In genomic region chr11:9136471-9136870, GRCm38 (mm10) we compare ENCODE assay signal across 8 mouse cellular contexts. TPM values are rescaled to one million over a fixed set of nuclear protein-coding genes. Genes with fewer than 3 reads are reported as not detected.
DNase-seq lines count a peak whose midpoint lies in the region; ATAC-seq and TF ChIP-seq lines count a peak whose summit lies in the region.

No protein-coding gene starts in this region.

- no peak overlapping the region for H3K9ac ChIP-seq in MEL (ENCODE audit: control insufficient read depth, low read depth, low read length, poor library complexity, severe bottlenecking)
- H3K9ac ChIP-seq in lung, postnatal 0 days (replicated peaks; ENCODE audit: low read depth) = no peak overlapping the region

- peaks cover 0 to 3% of the 10 kb centered on the region in 2 experiments; a peak in 2 of 4 replicates for H3K27me3 ChIP-seq in MEL (ENCODE audit: control insufficient read depth in 1 of 2, insufficient read depth in 2 of 2, low read length in 2 of 2)
- H3K27me3 ChIP-seq in forebrain, embryonic 10.5 days (ENCODE audit: poor library complexity, severe bottlenecking) = no peaks in the 10 kb centered on the region
- no peaks in the 10 kb centered on the region for H3K27me3 ChIP-seq in lung, postnatal 0 days (replicated peaks; ENCODE audit: insufficient read depth, low read length)

- TF ChIP-seq CTCF in MEL (IDR thresholded peaks at IDR 0.05 in 2 of 3, conservative IDR thresholded peaks at IDR 0.05 in 1 of 3; ENCODE audit: control insufficient read depth in 1 of 3, insufficient read depth in 1 of 3, low read depth in 2 of 3, low read length in 3 of 3, poor library complexity in 1 of 3, severe bottlenecking in 1 of 3) = peak; percentile 90 to 99 (median 98)
- peak; percentile 98 for TF ChIP-seq CTCF in layer of hippocampus, adult 2 months (conservative IDR thresholded peaks at IDR 0.05)
- peak; percentile 99 for TF ChIP-seq CTCF in lung, postnatal 0 days (IDR thresholded peaks at IDR 0.05)

- no peak; the same call in none of the 2 replicates for TF ChIP-seq RAD21 in MEL (IDR thresholded peaks at IDR 0.05; ENCODE audit: low read depth, low read length)

- no peaks in the 10 kb centered on the region for H3K36me3 ChIP-seq in MEL (ENCODE audit: control insufficient read depth in 1 of 2, insufficient read depth in 2 of 2, low read length in 2 of 2)
- no peaks in the 10 kb centered on the region for H3K36me3 ChIP-seq in forebrain, embryonic 10.5 days (replicated peaks)
- no peaks in the 10 kb centered on the region for H3K36me3 ChIP-seq in lung, postnatal 0 days (ENCODE audit: insufficient read depth, low read length)

- WGBS in forebrain, embryonic 10.5 days = 22% methylated on average over 5 of the region's 5 CpGs
- WGBS in lung, postnatal 0 days = 18% methylated on average over 5 of the region's 5 CpGs

- peak; percentile 65 to 90 for ATAC-seq in hematopoietic stem cell, adult 5-6 weeks (replicated peaks in 1 of 2; ENCODE audit: insufficient read depth in 1 of 2, low FRiP score in 2 of 2, low TSS enrichment in 1 of 2, low read depth in 1 of 2, poor library complexity in 2 of 2, severe bottlenecking in 2 of 2)
- ATAC-seq in lung, postnatal 0 days = peak; percentile 61

- DNase-seq in MEL (ENCODE audit: low read depth, low spot score) = peak; percentile 73
- DNase-seq in c-Kit-positive CD71-negative TER-119-negative erythroid progenitor cells, embryonic 14.5 days (ENCODE audit: low read depth) = peak; percentile 64
- peak; percentile 73 for DNase-seq in forebrain, embryonic 10.5 days (ENCODE audit: extremely low spot score, low spot score)
- DNase-seq in layer of hippocampus, adult 2 months (ENCODE audit: low spot score in 2 of 2) = peak; percentile 72 to 93
- DNase-seq in lung, postnatal 0 days (ENCODE audit: low spot score) = peak; percentile 76
- DNase-seq in retina, embryonic 14.5 days (ENCODE audit: low spot score) = peak; percentile 95
- DNase-seq in urinary bladder, postnatal 10 days (ENCODE audit: low spot score) = peak; percentile 34

- TF ChIP-seq POLR2A in MEL (IDR thresholded peaks at IDR 0.05; ENCODE audit: control insufficient read depth in 1 of 2, insufficient read depth in 1 of 2, low read depth in 1 of 2, low read length in 2 of 2, poor library complexity in 1 of 2) = no peak

- no peaks in the 10 kb centered on the region for H3K79me2 ChIP-seq in MEL (ENCODE audit: control insufficient read depth, insufficient read depth, low read length, poor library complexity)

- H3K4me1 ChIP-seq in MEL (ENCODE audit: control insufficient read depth in 1 of 2, insufficient read depth in 2 of 2, low read length in 2 of 2) = no peaks in the 10 kb centered on the region
- no peaks in the 10 kb centered on the region for H3K4me1 ChIP-seq in forebrain, embryonic 10.5 days
- H3K4me1 ChIP-seq in lung, postnatal 0 days (ENCODE audit: insufficient read depth, low read depth, low read length) = no peaks in the 10 kb centered on the region

- H3K9me3 ChIP-seq in MEL (replicated peaks; ENCODE audit: insufficient read depth, low read length) = no peaks in the 10 kb centered on the region
- no peaks in the 10 kb centered on the region for H3K9me3 ChIP-seq in forebrain, embryonic 10.5 days
- H3K9me3 ChIP-seq in lung, postnatal 0 days (ENCODE audit: low read length) = no peaks in the 10 kb centered on the region

- TF ChIP-seq EP300 in MEL (IDR thresholded peaks at IDR 0.05; ENCODE audit: low read depth in 1 of 2, low read length in 2 of 2) = no peak
- TF ChIP-seq EP300 in lung, postnatal 0 days (IDR thresholded peaks at IDR 0.05) = no peak

- H3K4me2 ChIP-seq in lung, postnatal 0 days (replicated peaks; ENCODE audit: low read depth, low read length) = no peak overlapping the region

- no peak overlapping the region for H3K4me3 ChIP-seq in MEL (ENCODE audit: control insufficient read depth in 1 of 2, insufficient read depth in 1 of 2, low read depth in 2 of 2, low read length in 2 of 2)
- H3K4me3 ChIP-seq in forebrain, embryonic 10.5 days = no peak overlapping the region
- H3K4me3 ChIP-seq in layer of hippocampus, adult 2 months = no peak overlapping the region
- no peak overlapping the region for H3K4me3 ChIP-seq in lung, postnatal 0 days (ENCODE audit: low read depth, low read length)

- H3K27ac ChIP-seq in MEL (ENCODE audit: control insufficient read depth, low read depth, low read length) = no peak overlapping the region
- H3K27ac ChIP-seq in forebrain, embryonic 10.5 days = no peak overlapping the region
- H3K27ac ChIP-seq in layer of hippocampus, adult 2 months = no peak overlapping the region
- H3K27ac ChIP-seq in lung, postnatal 0 days (ENCODE audit: low read length) = no peak overlapping the region

TF ChIP-seq in MEL, 35 proteins besides CTCF, POLR2A, EP300 and RAD21:
- TF ChIP-seq ZKSCAN1 (IDR thresholded peaks at IDR 0.05; ENCODE audit: low read depth, low read length) (no peak), JUND (IDR thresholded peaks at IDR 0.05; ENCODE audit: low read depth, low read length) (no peak), MAZ (IDR thresholded peaks at IDR 0.05; ENCODE audit: low read depth, low read length) (0 out of 2 replicates have a peak, but pooled peaks have one; percentile 23), ZC3H11A (IDR thresholded peaks at IDR 0.05; ENCODE audit: low read depth, low read length) (peak; percentile 98), BHLHE40 (IDR thresholded peaks at IDR 0.05; ENCODE audit: borderline replicate concordance, low read depth, low read length) (0 out of 2 replicates have a peak, but pooled peaks have one; percentile 18), MAX (IDR thresholded peaks at IDR 0.05; ENCODE audit: low read length) (no peak), SMC3 (IDR thresholded peaks at IDR 0.05; ENCODE audit: low read depth, low read length) (peak; percentile 98)

RNA-seq across cellular contexts. Expression of gene Upp1, which starts 18.6 kb away (rescaled TPM):
- total RNA-seq in MEL (2012; rRNA removed) = 1.4 and 1.9 TPM in 2 replicates
- 1 to 10 TPM in 1 of 2 experiments, not detected in 1; 1.2 TPM for polyA plus RNA-seq in MEL (2012; ENCODE audit: insufficient read depth in 1 of 2, insufficient read length in 2 of 2, low read depth in 1 of 2, low replicate concordance in 2 of 2, missing spikeins in 1 of 2)
- polyA plus RNA-seq in forebrain, embryonic 10.5 days (2016; fragmentation: Nextera tagmentation; extraction: Ambion mirVana) = 4.1 and 4.9 TPM in 2 replicates
- total RNA-seq in hematopoietic stem cell, adult 5-6 weeks (2017) = 9.8 and 14.5 TPM in 2 replicates
- 1 to 10 TPM; 4.7 to 5.4 TPM for total RNA-seq in layer of hippocampus, adult 2 months (2021)
- 22.8 and 28.9 TPM in 2 replicates for polyA plus RNA-seq in lung, postnatal 0 days (2015; fragmentation: Nextera tagmentation; extraction: Ambion mirVana)

RNA-seq across cellular contexts. Expression of gene Abca13, which starts 55.3 kb away (rescaled TPM):
- not detected in 2 replicates for total RNA-seq in MEL (2012; rRNA removed)
- not detected for polyA plus RNA-seq in MEL (2012; ENCODE audit: insufficient read depth in 1 of 2, insufficient read length in 2 of 2, low read depth in 1 of 2, low replicate concordance in 2 of 2, missing spikeins in 1 of 2)
- polyA plus RNA-seq in forebrain, embryonic 10.5 days (2016; fragmentation: Nextera tagmentation; extraction: Ambion mirVana) = 0.02 TPM in 2 replicates
- 5.6 and 11.6 TPM in 2 replicates for total RNA-seq in hematopoietic stem cell, adult 5-6 weeks (2017)
- under 1 TPM; 0.02 to 0.03 TPM for total RNA-seq in layer of hippocampus, adult 2 months (2021)
- polyA plus RNA-seq in lung, postnatal 0 days (2015; fragmentation: Nextera tagmentation; extraction: Ambion mirVana) = 0.02 TPM in 2 replicates

Comparison
In these comparisons a context has a peak if more than half of its experiments do, and no peak if none do; other contexts are left out.
1. DNase-seq: peak in every context shown above with its lines; median percentile 95 in retina, embryonic 14.5 days; 82 in layer of hippocampus, adult 2 months; 76 in lung, postnatal 0 days; 73 in MEL; 73 in forebrain, embryonic 10.5 days; 64 in c-Kit-positive CD71-negative TER-119-negative erythroid progenitor cells, embryonic 14.5 days; 34 in urinary bladder, postnatal 10 days.